ENCODE assay signal across 12 mouse cellular contexts in the genomic region with DNA sequence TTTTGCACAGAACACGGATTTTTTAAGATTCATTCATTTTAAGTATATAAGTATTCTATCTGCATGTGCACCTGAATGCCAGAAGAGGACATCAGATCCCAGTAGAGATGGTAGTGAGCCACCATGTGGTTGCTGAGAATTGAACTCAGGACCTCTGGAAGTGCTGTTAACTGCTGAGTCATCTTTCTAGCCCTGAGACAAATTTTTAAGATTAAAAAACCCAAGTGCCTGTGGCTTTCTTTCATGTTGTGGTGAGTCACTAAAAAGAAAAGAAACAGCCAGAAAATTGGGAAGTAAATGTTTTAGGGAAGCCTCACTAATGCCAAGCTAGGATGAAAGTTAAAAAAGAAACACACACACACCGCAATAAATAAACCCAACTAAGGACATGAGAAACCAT. TPM values are rescaled to one million over a fixed set of nuclear protein-coding genes. Genes with fewer than 3 reads are reported as not detected.
"Had no signal": no experiment of that assay in that cellular context is flagged by ENCODE, and none has a peak within 500 bp of the region (broad histone marks: within the 10 kb centered on the region; RNA-seq: fewer than 3 reads in every experiment).

No protein-coding gene starts in this region.

- H3K27ac ChIP-seq: liver, embryonic 13.5 days had no signal

- H3K9me3 ChIP-seq: liver, embryonic 13.5 days had no signal

- DNase-seq: kidney, adult 8-10 months; kidney, postnatal 14 days; kidney, postnatal 4 days; liver, embryonic 13.5 days; lung, adult 2 months; lung, postnatal 14 days; lung, postnatal 4 days; midbrain, embryonic 14.5 days; thymus, adult 2 months; thymus, postnatal 14 days had no signal

- H3K36me3 ChIP-seq: liver, embryonic 13.5 days had no signal

- H3K9ac ChIP-seq: liver, embryonic 13.5 days had no signal

- H3K4me3 ChIP-seq: liver, embryonic 13.5 days had no signal

RNA-seq across cellular contexts. Expression of a gene that starts 3.3 kb away (rescaled TPM):
- total RNA-seq: liver, adult 2 months; megakaryocyte-erythroid progenitor cell, adult 5-6 weeks had no signal
